Mouse (Mus musculus): ENCODE results near the gene Gnptab. TPM values are rescaled to one million over a fixed set of nuclear protein-coding genes. Genes with fewer than 3 reads are reported as not detected.
A peak's percentile ranks its signal among the peaks of the same experiment; 100 is the strongest.
"Not testable (repeated sequence)": the region's sequence is repeated elsewhere in the genome, so short reads cannot be mapped to it uniquely, and the experiment has no call there.

Gnptab gene
- polyA plus RNA-seq, 1 experiment from 2014 or later, result 9.7 TPM

DNA sequence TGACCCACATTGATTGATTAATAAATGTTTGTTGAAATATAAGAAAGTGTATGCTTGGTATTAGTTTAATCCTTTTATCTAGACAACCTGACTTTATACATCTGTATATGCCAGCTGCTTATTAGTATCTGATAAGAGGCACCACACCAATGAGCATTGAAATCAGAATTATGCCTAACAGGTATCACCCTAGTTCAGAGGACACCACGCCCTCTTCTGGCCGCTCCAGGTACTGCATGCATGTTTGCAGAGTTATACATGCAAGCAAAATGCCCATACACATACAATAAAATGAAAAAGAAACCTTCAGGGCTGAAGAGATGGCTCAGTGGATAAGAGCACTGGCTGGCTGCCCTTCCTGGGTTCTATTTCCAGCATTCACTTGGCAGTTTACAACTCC lies 7.1 kb upstream of the Gnptab start:
- 8% methylated on average over 2 of the region's 2 CpGs for WGBS
- Histone ChIP-seq H3K27me3 (ENCODE audit: control insufficient read depth, insufficient read depth, low read length) (no peaks in the 10 kb centered on the region), H3K36me3 (ENCODE audit: control insufficient read depth, insufficient read depth, low read length) (no peaks in the 10 kb centered on the region)

DNA sequence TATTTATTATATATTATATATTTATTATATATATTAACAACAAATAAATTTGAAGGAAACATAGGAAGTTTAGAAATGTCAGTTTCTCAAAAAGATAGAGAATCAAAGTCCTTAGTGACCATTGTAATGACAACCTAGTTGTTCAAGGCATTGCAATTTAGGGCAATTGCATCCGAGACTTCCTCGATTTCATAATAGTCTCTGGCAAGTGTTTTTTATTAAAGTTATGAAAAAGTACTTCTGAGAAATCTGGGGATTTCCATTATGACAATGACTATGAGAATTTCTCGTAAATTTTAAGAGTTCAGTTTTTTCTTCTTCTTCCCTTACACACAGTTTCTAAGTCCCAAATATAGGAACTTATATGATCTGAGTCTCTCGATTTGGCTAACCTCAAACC lies 6.5 kb upstream of the Gnptab start:
- Histone ChIP-seq H3K27me3 (ENCODE audit: control insufficient read depth, insufficient read depth, low read length) (no peaks in the 10 kb centered on the region), H3K4me1 (replicated peaks; ENCODE audit: control insufficient read depth, insufficient read depth, low read length) (no peaks in the 10 kb centered on the region), H3K9ac (ENCODE audit: low read depth, low read length) (no peak overlapping the region), H3K9me3 (ENCODE audit: control insufficient read depth, low read length) (no peaks in the 10 kb centered on the region), H3K36me3 (ENCODE audit: control insufficient read depth, insufficient read depth, low read length) (no peaks in the 10 kb centered on the region), H3K4me2 (replicated peaks; ENCODE audit: low read depth, low read length) (no peak overlapping the region), H3K27ac (ENCODE audit: low read depth, low read length) (no peak overlapping the region), H3K4me3 (ENCODE audit: low read depth, low read length) (no peak overlapping the region)
- whole genome bisulfite sequencing, result 94% methylated on average over 4 of the region's 4 CpGs
- no peak for DNase-seq (ENCODE audit: low spot score)
- ATAC-seq (ENCODE audit: low FRiP score), result no peak

More for the DNA sequence above, 7.1 kb upstream of the Gnptab start:
- no peak for DNase-seq (ENCODE audit: low spot score)
- H3K9ac ChIP-seq (ENCODE audit: low read depth, low read length), result no peak overlapping the region
- H3K27ac ChIP-seq (ENCODE audit: low read depth, low read length), result no peak overlapping the region
- H3K9me3 ChIP-seq (ENCODE audit: control insufficient read depth, low read length), result no peaks in the 10 kb centered on the region
- no peak overlapping the region for H3K4me2 ChIP-seq (replicated peaks; ENCODE audit: low read depth, low read length)
- H3K4me3 ChIP-seq (ENCODE audit: low read depth, low read length), result no peak overlapping the region
- ATAC-seq (ENCODE audit: low FRiP score), result no peak
- H3K4me1 ChIP-seq (replicated peaks; ENCODE audit: control insufficient read depth, insufficient read depth, low read length), result no peaks in the 10 kb centered on the region

DNA sequence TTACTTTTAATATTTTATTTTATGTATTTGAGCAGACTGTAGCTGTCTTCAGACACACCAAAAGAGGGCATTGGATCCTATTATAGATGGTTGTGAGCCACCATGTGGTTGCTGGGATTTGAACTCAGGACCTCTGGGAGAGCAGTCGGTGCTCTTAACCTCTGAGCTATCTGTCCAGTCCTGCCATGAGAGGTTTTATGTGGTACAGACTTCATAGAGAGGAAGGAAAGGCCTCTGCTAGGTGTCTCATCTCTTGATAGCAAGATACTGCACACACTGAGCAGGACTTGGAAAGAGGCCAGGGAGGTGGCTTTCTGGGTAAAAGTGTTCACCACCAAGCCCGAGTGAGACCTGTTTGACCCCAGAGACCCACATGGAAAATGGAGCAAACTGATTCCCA lies 6.0 kb upstream of the Gnptab start:
- H3K4me2 ChIP-seq (replicated peaks; ENCODE audit: low read depth, low read length); H3K27ac ChIP-seq (ENCODE audit: low read depth, low read length); DNase-seq (ENCODE audit: low spot score); H3K27me3 ChIP-seq (ENCODE audit: control insufficient read depth, insufficient read depth, low read length); H3K4me1 ChIP-seq (replicated peaks; ENCODE audit: control insufficient read depth, insufficient read depth, low read length); ATAC-seq (ENCODE audit: low FRiP score); H3K36me3 ChIP-seq (ENCODE audit: control insufficient read depth, insufficient read depth, low read length); H3K4me3 ChIP-seq (ENCODE audit: low read depth, low read length); H3K9ac ChIP-seq (ENCODE audit: low read depth, low read length); H3K9me3 ChIP-seq (ENCODE audit: control insufficient read depth, low read length): not testable (repeated sequence)
- 84% methylated on average over 2 of the region's 2 CpGs for WGBS

DNA sequence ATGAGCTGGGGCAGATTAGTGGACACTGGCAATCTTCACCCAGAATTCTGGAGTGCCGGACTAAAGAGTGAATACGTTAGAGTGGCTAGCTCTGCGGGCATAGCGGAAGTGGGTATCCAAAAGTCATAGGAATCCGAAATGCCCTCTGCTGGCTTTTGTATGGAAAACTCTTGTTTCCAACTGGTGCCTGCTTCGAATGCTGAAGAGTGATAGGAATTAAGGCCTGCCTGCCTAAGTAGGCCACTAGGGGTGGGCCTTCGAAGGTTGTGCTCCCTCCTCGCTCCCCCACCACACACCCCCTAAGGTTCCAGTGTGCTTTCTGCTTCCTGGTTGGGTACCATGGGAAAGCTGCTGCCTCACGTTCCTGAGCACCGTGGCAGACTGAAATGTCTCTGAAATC lies 3.9 kb upstream of the Gnptab start:
- ATAC-seq (ENCODE audit: low FRiP score), result no peak
- no peak for DNase-seq (ENCODE audit: low spot score)

DNA sequence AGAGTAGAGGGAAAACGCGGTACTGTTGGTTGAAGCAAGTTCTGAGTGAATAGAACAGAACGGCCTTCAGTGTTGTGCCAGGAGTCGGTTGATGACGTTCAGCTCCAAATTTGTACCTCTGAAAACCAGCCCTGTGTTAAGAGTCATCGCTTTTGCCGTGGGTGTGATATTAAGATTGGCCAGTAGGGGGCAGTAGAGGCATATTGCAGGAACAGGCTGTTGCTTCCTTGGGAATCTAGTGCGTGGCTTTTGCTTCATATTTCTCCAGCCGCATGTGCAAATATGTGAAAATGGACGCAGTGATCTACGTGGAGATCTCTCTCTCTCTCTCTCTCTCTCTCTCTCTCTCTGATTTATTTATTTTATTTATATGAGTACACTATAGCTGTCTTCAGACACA lies 2.2 kb upstream of the Gnptab start:
- 10% methylated on average over 11 of the region's 11 CpGs for WGBS
- no peak for ATAC-seq (ENCODE audit: low FRiP score)

More for the DNA sequence above, 3.9 kb upstream of the Gnptab start:
- H3K9ac ChIP-seq (ENCODE audit: low read depth, low read length), result no peak overlapping the region
- no peak overlapping the region for H3K27ac ChIP-seq (ENCODE audit: low read depth, low read length)
- 32% methylated on average over 10 of the region's 10 CpGs for WGBS
- no peaks in the 10 kb centered on the region for H3K27me3 ChIP-seq (ENCODE audit: control insufficient read depth, insufficient read depth, low read length)
- no peaks in the 10 kb centered on the region for H3K4me1 ChIP-seq (replicated peaks; ENCODE audit: control insufficient read depth, insufficient read depth, low read length)
- no peak overlapping the region for H3K4me3 ChIP-seq (ENCODE audit: low read depth, low read length)
- no peaks in the 10 kb centered on the region for H3K36me3 ChIP-seq (ENCODE audit: control insufficient read depth, insufficient read depth, low read length)
- H3K9me3 ChIP-seq (ENCODE audit: control insufficient read depth, low read length), result no peaks in the 10 kb centered on the region
- H3K4me2 ChIP-seq (replicated peaks; ENCODE audit: low read depth, low read length), result no peak overlapping the region

DNA sequence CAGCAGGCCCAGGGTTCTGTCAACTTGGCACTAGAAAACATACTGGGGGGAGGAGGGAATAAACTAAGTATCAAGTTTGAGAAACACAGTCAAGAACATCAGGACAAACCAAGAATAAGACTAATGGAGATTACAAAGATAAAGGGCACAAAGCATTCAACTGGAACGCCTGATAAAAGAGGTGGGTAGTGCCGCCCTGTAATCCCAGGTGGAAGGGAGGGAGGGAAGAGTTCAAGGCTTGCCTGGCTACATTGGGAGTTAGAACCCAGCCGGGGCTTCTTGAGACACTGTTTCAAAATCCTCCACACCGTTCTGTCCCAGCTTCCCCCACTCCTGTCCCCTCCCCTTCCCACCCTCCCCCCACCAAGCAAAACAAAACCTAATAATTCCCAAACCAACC lies 1.3 kb upstream of the Gnptab start:
- no peaks in the 10 kb centered on the region for H3K27me3 ChIP-seq (ENCODE audit: control insufficient read depth, insufficient read depth, low read length)
- no peak overlapping the region for H3K4me3 ChIP-seq (ENCODE audit: low read depth, low read length)
- no peak overlapping the region for H3K9ac ChIP-seq (ENCODE audit: low read depth, low read length)
- H3K27ac ChIP-seq (ENCODE audit: low read depth, low read length), result no peak overlapping the region
- H3K9me3 ChIP-seq (ENCODE audit: control insufficient read depth, low read length), result no peaks in the 10 kb centered on the region
- H3K4me1 ChIP-seq (replicated peaks; ENCODE audit: control insufficient read depth, insufficient read depth, low read length), result no peaks in the 10 kb centered on the region
- no peak overlapping the region for H3K4me2 ChIP-seq (replicated peaks; ENCODE audit: low read depth, low read length)
- ATAC-seq (ENCODE audit: low FRiP score) (no peak), DNase-seq (ENCODE audit: low spot score) (no peak)
- no peaks in the 10 kb centered on the region for H3K36me3 ChIP-seq (ENCODE audit: control insufficient read depth, insufficient read depth, low read length)
- WGBS, result 84% methylated on average over 4 of the region's 4 CpGs

More for the DNA sequence above, 2.2 kb upstream of the Gnptab start:
- peak; percentile 90 for DNase-seq (ENCODE audit: low spot score)
- no peaks in the 10 kb centered on the region for H3K4me1 ChIP-seq (replicated peaks; ENCODE audit: control insufficient read depth, insufficient read depth, low read length)
- no peak overlapping the region for H3K27ac ChIP-seq (ENCODE audit: low read depth, low read length)
- H3K36me3 ChIP-seq (ENCODE audit: control insufficient read depth, insufficient read depth, low read length), result no peaks in the 10 kb centered on the region
- H3K27me3 ChIP-seq (ENCODE audit: control insufficient read depth, insufficient read depth, low read length), result no peaks in the 10 kb centered on the region
- H3K9ac ChIP-seq (ENCODE audit: low read depth, low read length), result no peak overlapping the region
- no peaks in the 10 kb centered on the region for H3K9me3 ChIP-seq (ENCODE audit: control insufficient read depth, low read length)
- H3K4me3 ChIP-seq (ENCODE audit: low read depth, low read length), result no peak overlapping the region
- no peak overlapping the region for H3K4me2 ChIP-seq (replicated peaks; ENCODE audit: low read depth, low read length)

DNA sequence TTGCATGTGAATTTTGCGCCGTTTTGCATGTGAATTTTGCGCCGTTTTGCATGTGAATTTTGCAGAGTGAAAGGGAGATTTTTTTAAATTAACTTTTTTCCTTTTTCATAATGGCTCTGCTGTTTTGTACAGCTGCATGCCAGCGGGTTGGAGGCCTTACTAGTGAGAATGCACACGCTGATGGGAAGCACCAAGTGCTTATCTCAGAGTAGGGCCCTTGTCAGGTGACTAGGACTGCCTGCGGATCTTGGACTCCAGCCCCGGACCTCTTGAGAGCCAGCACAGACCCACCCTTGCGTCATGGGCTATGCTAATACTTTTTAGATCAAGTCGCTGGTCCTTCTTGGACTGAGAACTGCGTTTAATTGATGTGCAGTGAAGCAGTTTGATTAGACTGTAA lies 1.1 kb downstream of the Gnptab start:
- Histone ChIP-seq H3K9ac (ENCODE audit: low read depth, low read length) (peak overlapping the region; percentile 75), H3K9me3 (ENCODE audit: control insufficient read depth, low read length) (no peaks in the 10 kb centered on the region), H3K36me3 (ENCODE audit: control insufficient read depth, insufficient read depth, low read length) (no peaks in the 10 kb centered on the region), H3K4me3 (ENCODE audit: low read depth, low read length) (peak overlapping the region; percentile 59), H3K27ac (ENCODE audit: low read depth, low read length) (no peak overlapping the region), H3K4me1 (replicated peaks; ENCODE audit: control insufficient read depth, insufficient read depth, low read length) (no peaks in the 10 kb centered on the region), H3K4me2 (replicated peaks; ENCODE audit: low read depth, low read length) (peak overlapping the region; percentile 92), H3K27me3 (ENCODE audit: control insufficient read depth, insufficient read depth, low read length) (no peaks in the 10 kb centered on the region)
- peak; percentile 32 for DNase-seq (ENCODE audit: low spot score)
- WGBS, result 1% methylated on average over 11 of the region's 11 CpGs
- ATAC-seq (ENCODE audit: low FRiP score), result 0 out of 2 replicates have a peak, but pooled peaks have one; percentile 34

DNA sequence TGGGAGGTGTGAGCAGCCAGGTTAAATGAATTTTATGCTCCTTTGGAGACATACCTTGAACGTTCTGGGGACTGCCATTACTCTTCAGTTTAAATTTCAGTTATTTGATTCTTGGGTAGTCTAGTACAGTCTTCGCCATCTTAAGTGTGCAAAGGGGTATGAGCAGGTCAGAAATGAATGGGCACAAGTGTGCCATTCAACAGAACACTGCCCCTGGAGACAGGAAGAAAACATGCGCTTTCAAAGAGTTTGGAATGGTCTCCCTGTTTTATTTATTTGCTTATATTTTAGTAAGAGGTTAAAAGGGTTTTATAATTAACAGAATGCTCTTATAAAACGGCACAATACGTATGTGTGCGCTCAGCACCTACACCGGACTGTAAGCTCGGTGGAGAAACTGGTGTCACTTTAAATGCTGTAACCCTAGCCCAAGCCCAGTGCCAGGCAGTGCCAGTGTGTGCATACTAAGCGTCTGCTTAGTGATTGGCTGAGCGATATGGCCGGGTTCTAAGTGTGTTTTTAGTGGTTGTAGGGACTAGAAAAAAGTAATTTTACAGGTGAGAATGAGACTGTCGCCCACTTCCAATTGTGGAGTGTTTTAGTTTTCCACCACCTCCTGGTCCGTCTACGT lies 1.6 kb downstream of the Gnptab start:
- DNase-seq (ENCODE audit: low spot score) (no peak), ATAC-seq (ENCODE audit: low FRiP score) (no peak)
- H3K4me3 ChIP-seq (ENCODE audit: low read depth, low read length), result peak overlapping the region; percentile 59
- no peaks in the 10 kb centered on the region for H3K4me1 ChIP-seq (replicated peaks; ENCODE audit: control insufficient read depth, insufficient read depth, low read length)
- no peaks in the 10 kb centered on the region for H3K9me3 ChIP-seq (ENCODE audit: control insufficient read depth, low read length)
- no peaks in the 10 kb centered on the region for H3K27me3 ChIP-seq (ENCODE audit: control insufficient read depth, insufficient read depth, low read length)
- H3K4me2 ChIP-seq (replicated peaks; ENCODE audit: low read depth, low read length), result peak overlapping the region; percentile 92
- no peaks in the 10 kb centered on the region for H3K36me3 ChIP-seq (ENCODE audit: control insufficient read depth, insufficient read depth, low read length)
- H3K9ac ChIP-seq (ENCODE audit: low read depth, low read length), result no peak overlapping the region
- no peak overlapping the region for H3K27ac ChIP-seq (ENCODE audit: low read depth, low read length)
- WGBS, result 56% methylated on average over 14 of the region's 14 CpGs

DNA sequence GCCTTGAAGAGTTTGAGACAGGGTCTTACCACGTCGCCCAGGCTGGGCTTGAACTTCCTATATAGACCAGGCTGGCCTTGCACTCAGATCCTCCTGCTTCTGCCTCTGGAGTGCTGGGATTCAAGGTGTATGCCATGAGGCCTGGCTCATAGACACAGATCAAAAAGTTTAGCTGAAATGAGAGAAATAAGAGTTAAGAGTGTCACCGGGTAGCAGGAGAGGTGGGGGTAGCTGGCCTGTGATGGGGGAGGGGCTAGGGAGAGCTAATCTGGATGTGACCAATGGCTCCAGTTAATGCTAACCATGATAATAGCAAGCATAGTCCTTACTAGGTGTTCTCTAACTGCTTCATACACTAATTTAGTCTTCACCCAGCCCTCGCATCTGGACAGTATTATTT lies 2.4 kb downstream of the Gnptab start:
- Histone ChIP-seq H3K4me1 (replicated peaks; ENCODE audit: control insufficient read depth, insufficient read depth, low read length) (no peaks in the 10 kb centered on the region), H3K27ac (ENCODE audit: low read depth, low read length) (no peak overlapping the region), H3K9ac (ENCODE audit: low read depth, low read length) (no peak overlapping the region), H3K27me3 (ENCODE audit: control insufficient read depth, insufficient read depth, low read length) (no peaks in the 10 kb centered on the region), H3K9me3 (ENCODE audit: control insufficient read depth, low read length) (no peaks in the 10 kb centered on the region), H3K4me3 (ENCODE audit: low read depth, low read length) (no peak overlapping the region), H3K36me3 (ENCODE audit: control insufficient read depth, insufficient read depth, low read length) (no peaks in the 10 kb centered on the region), H3K4me2 (replicated peaks; ENCODE audit: low read depth, low read length) (no peak overlapping the region)
- WGBS, result 76% methylated on average over 4 of the region's 4 CpGs
- DNase-seq (ENCODE audit: low spot score), result no peak
- no peak for ATAC-seq (ENCODE audit: low FRiP score)
